ENCODE assay signal across 23 mouse cellular contexts in genomic region chr5:27895961-27896360, GRCm38 (mm10). TPM values are rescaled to one million over a fixed set of nuclear protein-coding genes. Genes with fewer than 3 reads are reported as not detected.
"Had no signal": no experiment of that assay in that cellular context is flagged by ENCODE, and none has a peak within 500 bp of the region (broad histone marks: within the 10 kb centered on the region; RNA-seq: fewer than 3 reads in every experiment).

No protein-coding gene starts in this region.

- H3K27me3 ChIP-seq: neural tube, embryonic 13.5 days; neural tube, embryonic 15.5 days; stomach, embryonic 15.5 days had no signal

- H3K9ac ChIP-seq: neural tube, embryonic 13.5 days; neural tube, embryonic 15.5 days; stomach, embryonic 15.5 days had no signal

- H3K27ac ChIP-seq: neural tube, embryonic 13.5 days; neural tube, embryonic 15.5 days; stomach, embryonic 15.5 days; stomach, postnatal 0 days had no signal

- H3K9me3 ChIP-seq: neural tube, embryonic 13.5 days; neural tube, embryonic 15.5 days; stomach, embryonic 15.5 days had no signal

- DNase-seq: retina, postnatal 1 day; right cerebral cortex, adult 18-20 months; right cerebral cortex, postnatal 14 days; right cerebral cortex, postnatal 25 days; right cerebral cortex, postnatal 4 days; spleen, adult 18-20 months; thymus, adult 18-20 months; thymus, adult 2 months; thymus, postnatal 14 days; thymus, postnatal 25 days; thymus, postnatal 36 days; thymus, postnatal 4 days had no signal

- H3K4me2 ChIP-seq: neural tube, embryonic 13.5 days; neural tube, embryonic 15.5 days; stomach, embryonic 15.5 days had no signal

- H3K36me3 ChIP-seq: neural tube, embryonic 13.5 days; neural tube, embryonic 15.5 days; stomach, embryonic 15.5 days had no signal

- H3K4me3 ChIP-seq: neural tube, embryonic 13.5 days; neural tube, embryonic 15.5 days; stomach, embryonic 15.5 days had no signal

- H3K4me1 ChIP-seq: neural tube, embryonic 13.5 days; neural tube, embryonic 15.5 days; stomach, embryonic 15.5 days had no signal

RNA-seq across cellular contexts. Expression of gene Htr5a, which starts 54.0 kb away (rescaled TPM):
- total RNA-seq: neutrophil, adult 5-6 weeks had no signal
- polyA plus RNA-seq: small intestine, adult 2 months; spleen, adult 2 months; stomach, embryonic 14.5 days; stomach, embryonic 15.5 days; stomach, postnatal 0 days; testis, adult 2 months; thymus, adult 2 months; thymus, postnatal 0 days; urinary bladder, adult 2 months had no signal
